Mouse (Mus musculus): ENCODE results near the gene Erp44.

The Erp44 gene

DNA sequence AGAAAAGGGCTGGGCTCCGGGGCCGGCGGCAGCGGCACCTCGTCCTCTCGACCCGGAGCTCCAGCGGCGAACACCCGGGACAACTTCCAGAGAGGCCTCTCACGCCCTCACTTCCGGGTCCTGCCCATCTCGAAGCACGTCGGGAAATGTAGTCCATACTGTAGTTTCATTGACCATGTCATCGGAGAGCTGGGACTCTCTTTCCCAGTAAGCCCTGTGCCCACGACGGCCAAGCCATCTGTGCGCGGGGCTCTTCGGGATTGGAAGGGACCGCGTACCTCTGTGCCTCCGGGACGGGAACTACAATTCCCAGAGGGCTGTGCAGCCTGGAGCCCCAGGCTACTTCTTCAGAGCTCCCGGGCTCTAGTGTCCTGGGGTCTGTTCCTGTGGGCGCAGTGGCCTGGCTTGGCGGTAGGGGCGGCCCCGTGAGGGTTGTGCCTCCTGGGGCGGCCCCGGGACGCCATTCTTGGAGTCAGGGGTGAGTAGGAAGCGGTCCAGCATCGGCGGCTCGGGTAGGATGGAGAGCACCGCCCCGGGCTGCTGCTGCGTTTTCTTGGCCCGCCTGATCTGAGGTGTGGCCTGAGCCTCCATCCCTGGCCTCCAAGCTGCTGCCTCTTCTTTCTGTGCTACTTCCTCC is at the start of gene Erp44, which contains the start of gene Invs:
Gene Erp44 (minus strand): TSS at position 61 of the 637 bp plus-strand sequence.
Gene Invs (plus strand): TSS at position 263 of the 637 bp plus-strand sequence.
- DNase-seq (ENCODE audit: low read depth, low spot score): peak; percentile 99

DNA sequence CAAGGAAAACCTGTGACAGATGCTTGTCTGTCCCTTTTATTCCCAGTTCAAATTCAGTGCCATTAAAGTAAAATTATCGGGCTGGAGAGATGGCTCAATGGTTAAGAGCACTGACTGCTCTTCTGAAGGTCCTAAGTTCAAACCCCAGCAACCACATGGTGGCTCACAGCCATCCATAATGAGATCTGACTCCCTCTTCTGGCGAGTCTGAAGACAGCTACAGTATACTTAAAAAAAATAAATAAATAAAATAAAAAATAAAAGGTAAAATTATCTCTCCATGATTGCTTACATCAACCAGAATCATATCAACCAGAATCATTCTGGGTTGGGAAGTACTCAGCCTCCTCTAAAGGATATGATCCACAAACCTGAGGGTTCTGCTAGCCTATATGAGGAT is 48.7 kb upstream of the Erp44 start:
- DNase-seq (ENCODE audit: low read depth, low spot score): no peak

DNA sequence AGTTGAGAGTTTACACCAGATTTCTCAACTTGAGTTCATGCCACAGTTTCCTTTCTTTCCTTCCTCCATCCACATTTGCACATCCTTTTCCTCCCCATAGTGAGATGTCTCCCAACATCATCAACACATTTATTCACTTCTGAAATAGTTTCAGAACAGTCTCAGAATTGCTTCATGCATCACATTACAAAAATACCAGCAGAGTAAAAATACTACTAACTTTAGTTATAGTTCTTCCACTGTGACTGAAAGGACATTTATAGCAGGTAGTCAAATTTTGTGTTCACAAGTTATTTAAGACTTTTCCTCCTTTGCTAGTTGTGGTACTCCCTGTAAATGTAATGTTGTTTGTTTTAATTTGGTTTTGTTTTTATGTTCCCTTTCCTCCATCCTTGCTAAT is 47.8 kb upstream of the Erp44 start:
- DNase-seq (ENCODE audit: low read depth, low spot score): no peak

DNA sequence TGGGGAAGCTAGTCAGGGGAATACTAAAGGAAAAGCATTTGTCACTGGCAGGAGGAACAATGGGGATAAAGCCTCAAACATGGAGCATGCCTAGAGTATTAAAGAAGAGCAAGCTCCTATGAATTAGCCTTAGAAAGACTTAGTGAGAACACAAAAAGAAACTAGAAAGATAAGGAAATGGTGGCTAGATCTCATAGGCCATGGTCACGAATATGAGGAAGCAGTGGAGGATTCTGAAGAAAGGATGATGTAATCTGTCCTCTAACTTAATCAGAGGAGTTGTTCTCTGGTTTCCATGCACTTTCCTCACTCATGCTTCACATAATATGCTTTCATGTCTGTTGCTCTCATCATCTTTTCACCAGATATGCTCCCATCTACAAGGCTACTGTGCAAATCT is 42.7 kb upstream of the Erp44 start:
- no peak for DNase-seq (ENCODE audit: low read depth, low spot score)

DNA sequence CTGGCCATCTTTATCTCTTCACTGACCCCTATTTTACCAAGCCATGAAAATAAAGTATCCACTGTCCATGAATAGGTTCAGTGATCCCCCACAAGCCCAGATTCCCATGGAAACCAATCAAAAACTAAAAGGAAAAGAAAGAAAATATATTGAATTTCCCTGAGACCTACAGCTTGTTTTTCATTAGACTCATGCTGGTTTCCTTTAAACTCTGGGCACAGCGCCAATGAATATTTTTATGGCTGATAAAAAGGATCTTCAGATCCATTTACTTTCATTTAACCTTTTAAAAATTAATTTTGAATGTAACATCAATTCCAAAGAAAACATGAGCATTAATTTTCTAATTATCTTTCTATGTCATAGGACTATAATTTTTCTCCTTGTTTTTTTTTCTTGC is 41.9 kb upstream of the Erp44 start:
- DNase-seq (ENCODE audit: low read depth, low spot score): no peak

DNA sequence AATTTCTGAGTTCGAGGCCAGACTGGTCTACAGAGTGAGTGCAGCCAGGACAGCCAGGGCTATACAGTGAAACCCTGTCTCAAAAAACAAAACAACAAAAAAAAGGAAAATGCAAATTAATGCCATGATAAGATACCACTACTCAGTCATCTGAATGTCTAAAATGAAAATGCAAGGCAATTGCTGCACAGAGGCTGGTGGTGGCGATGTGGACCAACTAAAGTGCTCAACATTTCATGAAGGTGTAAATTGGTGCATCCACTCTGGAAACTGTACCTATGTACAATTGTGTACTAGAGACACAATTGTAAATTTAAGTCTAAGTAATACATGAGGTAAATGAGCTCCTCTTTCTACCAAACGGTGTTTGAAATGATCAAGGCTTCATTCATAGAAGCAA is 36.7 kb upstream of the Erp44 start:
- no peak for DNase-seq (ENCODE audit: low read depth, low spot score)

DNA sequence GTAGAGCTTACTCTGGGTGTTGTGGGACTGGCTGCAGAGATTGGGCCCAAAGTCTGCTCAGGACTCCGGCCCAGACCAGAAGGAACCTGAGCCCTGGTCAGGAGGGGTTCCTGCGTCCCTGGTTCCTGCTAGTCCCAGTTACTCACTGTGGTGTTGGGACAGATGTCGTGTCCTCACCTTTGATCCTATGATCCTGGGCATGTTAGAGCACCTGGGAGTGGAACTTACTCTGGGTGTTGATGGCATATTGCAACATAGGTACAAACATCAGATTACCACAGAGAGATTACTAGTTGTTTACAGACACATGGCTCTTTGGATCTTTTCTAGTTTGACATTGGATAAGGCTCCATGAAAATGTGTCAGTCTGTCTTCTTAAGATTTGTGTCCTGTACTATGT is 35.5 kb upstream of the Erp44 start:
- DNase-seq (ENCODE audit: low read depth, low spot score): no peak

DNA sequence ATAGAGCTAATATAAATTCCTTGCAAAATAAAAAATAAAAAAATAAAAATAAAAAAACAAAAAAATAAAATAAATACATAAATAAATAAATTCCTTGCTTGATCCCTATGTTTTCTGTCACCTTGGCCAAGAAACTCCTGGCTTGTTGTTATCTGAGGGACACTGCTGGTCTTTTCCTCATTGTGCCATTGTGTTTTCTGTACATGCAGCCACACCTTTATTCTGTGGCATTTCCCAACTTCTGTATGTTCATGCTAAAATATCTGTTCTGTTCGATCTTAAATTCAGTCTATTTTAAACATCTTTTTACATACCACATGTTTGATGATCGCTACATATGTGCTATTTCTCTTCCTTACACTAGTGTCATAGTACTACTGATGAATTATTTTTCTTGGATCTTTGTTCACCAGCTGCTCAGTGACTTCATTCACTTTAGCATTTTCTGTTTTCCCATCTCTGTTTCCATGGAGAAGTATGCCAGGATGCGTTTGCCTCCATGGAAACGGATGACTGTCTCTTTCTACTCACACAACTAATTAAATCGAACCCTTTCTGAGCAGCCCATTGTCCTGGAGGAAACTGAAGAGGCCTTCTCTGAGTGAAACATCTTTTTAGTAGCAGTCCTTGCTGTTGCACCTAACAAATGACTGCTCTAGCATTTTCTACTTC is 7.9 kb upstream of the Erp44 start:
- no peak for DNase-seq (ENCODE audit: low read depth, low spot score)

DNA sequence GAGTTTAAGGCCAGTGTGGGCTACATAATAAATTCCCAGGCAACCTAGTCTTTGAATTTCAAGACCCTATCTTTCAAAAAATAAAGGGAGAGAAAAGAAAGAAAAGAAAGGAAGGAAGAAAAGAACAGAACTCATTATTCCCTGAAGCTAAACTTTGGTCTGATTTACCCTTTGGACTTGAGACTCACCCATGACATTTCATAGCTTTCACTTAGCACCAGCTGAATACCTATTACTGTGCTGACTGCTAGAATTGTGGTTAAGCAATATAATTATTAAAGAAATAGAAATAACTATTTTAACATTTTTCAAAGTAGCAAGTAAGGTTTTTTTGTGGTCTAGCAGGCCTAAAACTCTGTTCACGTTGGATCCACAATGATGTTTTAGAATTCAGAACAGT is 1.8 kb upstream of the Erp44 start:
- DNase-seq (ENCODE audit: low read depth, low spot score): no peak

DNA sequence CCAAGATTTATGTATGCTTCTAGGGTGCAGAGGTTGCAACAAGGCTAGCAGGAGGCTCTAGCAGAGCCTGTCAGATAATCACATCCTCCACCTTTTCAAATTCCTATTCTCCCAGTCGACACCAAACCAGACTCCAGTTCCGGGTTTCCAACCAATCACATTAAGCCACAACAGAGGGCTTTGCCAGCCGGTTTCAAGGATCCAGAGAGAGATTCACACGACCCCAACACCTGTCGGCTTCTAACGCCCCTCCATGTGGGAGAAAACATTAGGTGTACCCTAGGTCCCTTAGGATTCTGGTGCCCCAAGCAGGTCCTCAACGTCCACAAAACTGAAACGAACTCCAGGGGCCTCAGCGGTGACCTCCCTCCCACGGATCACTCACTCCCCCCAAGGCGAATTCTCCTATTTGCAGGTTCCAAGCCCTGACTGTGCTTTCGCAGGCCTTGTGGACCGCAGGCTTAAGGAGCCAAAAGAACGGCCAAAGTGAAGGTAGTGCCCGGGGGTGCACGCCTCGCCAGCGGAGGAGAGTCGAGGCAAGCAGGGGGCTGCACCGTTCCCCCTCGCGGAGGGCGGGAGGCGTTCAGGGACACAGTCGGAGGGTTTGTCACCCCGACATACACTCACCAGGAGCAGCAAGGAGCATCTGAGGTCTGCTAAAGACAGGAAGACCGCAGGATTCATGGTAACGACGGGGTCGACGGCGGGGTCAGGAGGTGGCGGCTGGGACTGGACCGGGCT is 431 bp downstream of the Erp44 start:
- peak; percentile 74 for DNase-seq (ENCODE audit: low read depth, low spot score)

DNA sequence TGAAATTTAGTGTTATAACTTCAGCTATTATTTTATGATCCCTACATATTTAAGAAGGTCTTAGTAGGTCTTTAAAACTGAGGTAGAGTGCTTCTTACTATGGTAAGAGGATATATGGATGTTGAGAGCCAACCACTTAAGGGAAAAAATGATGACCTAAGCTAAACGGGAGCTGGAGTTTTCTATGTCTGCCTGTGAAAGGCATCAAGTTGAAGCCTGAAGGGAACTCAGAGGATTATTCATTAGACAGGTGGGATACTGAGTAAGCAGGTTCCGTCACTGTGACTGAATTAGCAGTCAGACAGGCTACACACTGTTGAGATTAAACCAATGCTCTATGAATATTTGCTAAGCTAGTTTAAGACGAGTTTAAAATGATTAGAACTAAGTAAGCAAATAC is 2.3 kb downstream of the Erp44 start:
- DNase-seq (ENCODE audit: low read depth, low spot score): no peak

DNA sequence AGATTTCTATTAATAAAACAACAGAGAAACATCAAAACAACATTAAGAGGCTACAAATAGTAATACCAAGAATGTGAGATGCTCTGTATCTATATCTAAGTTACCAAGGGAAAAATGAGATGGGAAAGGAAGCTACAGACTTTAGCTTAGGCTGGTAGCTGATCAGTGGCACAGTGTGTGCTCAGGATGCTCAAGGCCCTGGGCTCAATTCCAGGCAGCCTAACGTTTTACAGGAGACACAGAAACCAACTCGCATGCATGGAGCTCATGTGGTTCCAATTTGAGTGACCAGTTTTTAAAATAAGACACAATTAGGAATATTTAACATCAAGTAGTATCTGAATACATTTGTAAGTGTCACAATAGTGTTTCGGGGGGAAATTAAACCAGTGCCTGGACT is 3.6 kb downstream of the Erp44 start:
- DNase-seq (ENCODE audit: low read depth, low spot score): no peak

DNA sequence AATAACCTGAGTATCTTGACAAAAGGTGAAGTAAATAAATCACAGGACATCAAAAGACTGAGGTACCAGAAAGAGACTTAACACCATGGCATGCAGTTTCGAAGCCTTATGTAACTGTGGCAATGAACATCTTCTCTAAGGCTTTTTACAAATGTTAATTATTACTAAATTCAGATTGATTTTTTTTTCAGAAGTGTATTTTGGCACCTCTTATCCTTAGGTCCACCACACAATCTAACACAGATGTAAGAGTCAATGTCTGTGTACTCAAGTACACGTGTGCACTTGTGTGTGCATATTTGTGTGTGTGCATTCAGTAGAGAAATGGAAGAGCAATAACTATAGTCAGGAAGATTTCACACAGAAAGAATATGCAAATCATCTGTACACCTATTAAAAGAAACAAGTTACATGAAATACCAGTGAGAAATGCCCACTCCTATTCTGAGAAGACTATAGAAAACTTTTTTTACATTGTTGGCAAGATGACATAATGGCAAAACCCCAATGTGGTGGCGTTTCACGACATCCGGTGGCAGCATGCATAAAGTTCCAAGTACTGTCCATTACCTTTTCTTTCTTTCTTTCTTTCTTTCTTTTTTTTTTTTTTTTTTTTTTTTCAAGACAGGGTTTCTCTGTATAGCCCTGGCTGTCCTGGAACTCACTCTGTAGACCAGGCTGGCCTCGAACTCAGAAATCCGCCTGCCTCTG is 6.1 kb downstream of the Erp44 start:
- no peak for DNase-seq (ENCODE audit: low read depth, low spot score)

DNA sequence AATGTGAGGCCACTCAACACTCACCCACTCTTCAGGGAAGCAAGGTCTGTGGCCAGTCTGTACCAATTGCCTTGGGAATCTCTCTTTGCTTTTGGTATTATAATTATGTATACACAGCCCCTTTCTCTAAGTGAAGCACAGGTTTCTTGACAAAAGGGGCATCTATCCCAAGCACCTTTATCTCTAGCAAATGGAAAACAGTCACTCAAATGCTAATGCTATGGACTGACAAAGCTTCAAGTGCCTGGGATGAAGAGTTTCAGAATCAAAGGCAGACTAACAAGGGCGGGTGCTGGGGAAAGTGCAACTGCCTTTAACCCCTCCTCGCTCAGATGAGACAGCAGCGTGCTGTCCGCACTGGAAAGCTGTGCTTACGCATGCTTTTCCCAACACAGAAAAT is 7.5 kb downstream of the Erp44 start:
- peak; percentile 89 for DNase-seq (ENCODE audit: low read depth, low spot score)

DNA sequence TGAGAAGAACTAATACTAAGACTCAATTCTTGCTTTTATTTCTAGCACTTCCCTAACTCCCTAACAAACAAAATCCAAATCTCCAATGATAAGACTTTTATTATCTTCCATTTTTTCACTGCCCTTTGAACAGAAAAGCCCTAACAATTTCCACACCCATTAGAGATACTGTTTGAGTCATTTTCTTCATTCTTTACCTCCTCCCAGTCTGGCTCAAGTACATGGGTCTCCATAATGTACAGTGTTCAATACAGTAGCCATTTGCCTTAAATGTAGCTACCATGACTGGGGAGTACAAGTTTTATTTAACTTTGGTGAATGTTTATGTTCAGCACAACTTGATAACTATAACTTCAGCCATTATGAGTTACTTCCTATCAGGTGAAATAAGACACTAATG is 8.8 kb downstream of the Erp44 start:
- DNase-seq (ENCODE audit: low read depth, low spot score): no peak

DNA sequence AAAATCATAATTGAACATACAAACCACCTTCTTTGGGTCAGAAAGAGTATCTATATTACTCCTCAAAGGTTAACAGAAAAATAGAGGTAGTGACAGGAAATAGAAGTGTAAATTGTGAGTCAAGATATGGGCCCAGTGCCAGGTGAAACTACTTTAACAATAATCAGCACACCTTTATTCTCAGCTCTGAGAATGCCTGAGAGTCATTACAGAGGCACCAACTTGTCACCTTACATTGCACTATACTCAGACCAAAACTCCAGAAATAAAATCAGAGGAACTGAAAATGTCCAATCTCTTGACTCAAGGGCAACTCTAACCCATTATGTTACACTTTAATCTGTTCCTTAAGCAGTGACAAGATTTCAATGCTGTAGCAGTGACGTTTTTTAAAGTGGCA is 11.2 kb downstream of the Erp44 start:
- no peak for DNase-seq (ENCODE audit: low read depth, low spot score)

DNA sequence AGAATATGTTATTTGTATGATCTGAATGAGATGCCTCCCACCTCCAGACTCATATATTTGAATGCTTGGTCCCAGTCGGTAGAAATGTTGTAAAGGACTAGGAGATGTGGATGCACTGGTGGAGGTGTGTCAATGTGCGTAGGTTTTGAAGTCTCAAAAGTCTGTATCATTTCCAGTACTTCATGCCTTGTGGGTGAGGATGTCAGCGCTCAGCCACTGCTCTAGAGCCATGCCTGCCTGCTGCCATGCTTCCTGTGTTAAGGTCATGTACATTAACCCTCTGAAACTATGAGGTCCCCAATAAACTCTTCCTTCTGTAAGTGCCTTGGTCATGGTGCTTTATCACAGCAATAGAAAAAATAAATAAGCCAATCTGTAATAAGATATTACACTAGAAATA is 11.7 kb downstream of the Erp44 start:
- no peak for DNase-seq (ENCODE audit: low read depth, low spot score)

DNA sequence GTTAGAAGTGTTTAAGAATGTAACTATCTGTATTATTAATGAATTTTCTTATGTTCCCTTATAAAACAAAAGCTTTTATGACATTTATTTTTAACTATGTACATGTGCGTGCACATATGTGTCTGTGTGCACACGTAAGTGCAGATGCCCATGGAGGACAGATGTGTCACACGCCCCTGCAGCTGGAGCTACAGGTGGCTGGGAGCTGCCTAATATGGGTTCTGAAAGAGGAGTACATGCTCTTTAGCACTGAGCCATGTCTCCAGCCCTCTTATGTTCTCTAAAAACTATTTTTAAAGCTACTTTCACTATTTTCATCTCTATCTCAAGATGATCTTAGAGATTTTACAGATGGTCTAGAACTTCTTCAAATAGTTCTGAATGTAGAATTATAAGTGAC is 21.3 kb downstream of the Erp44 start:
- no peak for DNase-seq (ENCODE audit: low read depth, low spot score)

DNA sequence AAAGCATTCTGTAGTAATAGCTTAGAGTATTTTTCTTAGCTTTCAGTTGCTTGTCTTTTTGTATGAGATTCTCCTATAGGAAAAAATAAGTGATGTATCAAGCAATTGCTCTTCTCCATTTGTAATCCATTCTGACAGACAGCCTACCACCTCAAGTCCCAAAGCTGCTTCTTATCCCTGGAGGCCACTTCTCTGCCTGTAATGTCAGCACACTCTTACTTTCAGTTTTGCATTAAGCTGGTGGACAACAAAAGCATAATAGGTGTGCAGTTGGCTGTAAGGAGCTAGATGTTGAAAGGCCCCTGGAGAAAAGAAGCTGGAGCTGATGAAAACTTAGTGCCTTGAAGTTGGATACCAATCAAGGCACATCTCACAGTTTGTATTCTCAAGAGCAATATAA is 26.1 kb downstream of the Erp44 start:
- no peak for DNase-seq (ENCODE audit: low read depth, low spot score)

DNA sequence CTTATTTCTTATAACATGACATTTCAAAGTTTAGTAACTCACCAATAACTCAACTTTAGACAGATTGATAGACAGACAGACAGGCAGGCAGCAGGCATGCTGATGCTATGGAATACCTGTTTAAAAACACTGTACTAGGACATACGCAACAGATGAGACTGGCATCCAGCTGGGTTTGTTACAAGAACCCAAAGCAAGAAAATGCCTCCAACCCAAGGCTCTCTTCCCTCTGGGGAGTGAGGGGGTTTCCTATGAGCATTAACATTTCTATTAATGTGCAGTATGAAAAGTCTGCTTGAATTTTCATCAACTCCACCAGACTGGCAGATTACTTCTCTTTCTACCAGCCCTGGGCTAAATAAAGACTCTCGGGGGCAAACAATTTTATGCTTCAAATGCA is 35.1 kb downstream of the Erp44 start:
- DNase-seq (ENCODE audit: low read depth, low spot score): no peak

DNA sequence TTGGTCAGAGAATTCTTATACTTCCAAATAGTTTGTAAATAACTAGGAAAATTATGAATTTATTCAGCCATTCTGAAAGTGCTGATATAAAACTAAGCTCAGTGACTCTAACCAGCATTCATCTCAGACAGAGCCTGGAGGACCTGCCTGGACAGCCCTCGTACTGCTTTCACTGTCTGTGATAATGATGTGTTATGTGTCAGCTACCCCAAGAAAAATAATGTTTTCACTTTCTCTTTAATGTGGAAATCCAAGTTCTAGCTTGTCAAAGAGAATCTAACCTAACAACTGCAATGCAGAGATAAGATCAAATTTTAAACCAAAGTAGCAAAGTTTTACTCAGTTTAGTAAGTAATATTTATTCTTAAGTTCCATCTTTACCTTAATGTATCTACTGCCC is 35.6 kb downstream of the Erp44 start:
- no peak for DNase-seq (ENCODE audit: low read depth, low spot score)

DNA sequence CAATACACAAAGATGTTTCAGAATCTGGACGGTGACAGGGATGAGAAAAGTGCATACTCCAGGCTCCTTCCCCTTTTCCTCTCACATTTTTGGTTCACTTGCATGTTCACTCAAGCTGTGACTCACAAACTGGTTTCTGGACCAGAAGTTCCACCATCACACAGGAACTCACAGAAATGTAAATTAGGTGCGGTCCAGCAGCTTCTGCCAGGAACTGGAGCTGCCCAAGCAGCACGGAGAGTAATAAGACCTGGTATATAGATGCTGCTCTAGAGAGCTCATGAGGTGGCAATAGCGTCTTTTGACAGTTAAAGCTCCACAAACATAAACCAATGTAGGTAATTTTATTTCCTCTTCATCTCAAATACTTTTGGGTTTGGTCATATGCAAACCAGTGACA is 36.9 kb downstream of the Erp44 start:
- no peak for DNase-seq (ENCODE audit: low read depth, low spot score)

Data from ZHBTc4 (cell line).